Mouse (Mus musculus) ES-Bruce4 (cell line): ENCODE measurements around the gene Gm49383. TPM values are rescaled to one million over a fixed set of nuclear protein-coding genes. Genes with fewer than 3 reads are reported as not detected.

Source experiments
- H3K27ac ChIP-seq: 2 replicates; pipeline ENCODE4 v1.5.1; 2012; ENCODE audit warnings: low read length, inconsistent platforms; ENCODE audit not compliant: insufficient read depth
- H3K27me3 ChIP-seq: 2 replicates; pipeline ENCODE4 v1.6.1; 2012; ENCODE audit warnings: mild to moderate bottlenecking, low read length, inconsistent platforms; ENCODE audit not compliant: control insufficient read depth, poor library complexity, insufficient read depth, severe bottlenecking
- H3K36me3 ChIP-seq: 2 replicates; pipeline ENCODE4 v1.6.1; 2012; ENCODE audit warnings: inconsistent platforms, mild to moderate bottlenecking, low read length, moderate library complexity; ENCODE audit not compliant: control insufficient read depth, poor library complexity, insufficient read depth, severe bottlenecking
- H3K4me1 ChIP-seq: one replicate; pipeline ENCODE4 v1.8.1; 2011; ENCODE audit warnings: low read length; ENCODE audit not compliant: control insufficient read depth, insufficient read depth
- H3K4me3 ChIP-seq: 2 replicates; pipeline ENCODE4 v1.5.1; 2011; ENCODE audit warnings: low read depth, mild to moderate bottlenecking, low read length
- H3K9ac ChIP-seq: 2 replicates; pipeline ENCODE4 v1.6.1; 2012; ENCODE audit warnings: low read depth, mild to moderate bottlenecking, inconsistent platforms; ENCODE audit not compliant: poor library complexity, severe bottlenecking
- H3K9me3 ChIP-seq: replicated peaks from 2 replicates; pipeline ENCODE4 v1.6.1; 2012; ENCODE audit warnings: mild to moderate bottlenecking, low read length, inconsistent platforms; ENCODE audit not compliant: control insufficient read depth, poor library complexity, insufficient read depth, severe bottlenecking
- CTCF ChIP-seq: IDR thresholded peaks from one replicate; pipeline ENCODE4 v1.8.1; 2011; ENCODE audit warnings: low read depth, low read length
- EP300 ChIP-seq: IDR thresholded peaks from 2 replicates; pipeline ENCODE4 v1.6.1; 2011; ENCODE audit warnings: low read depth, low read length; ENCODE audit not compliant: insufficient read depth
- POLR2A ChIP-seq: IDR thresholded peaks from one replicate; pipeline ENCODE4 v1.8.1; 2011; ENCODE audit warnings: low read length; ENCODE audit not compliant: insufficient read depth
- polyA plus RNA-seq: library from polyadenylated mRNA; stranded (reverse); fragments of >200 nt; gene quantifications from 2 replicates; pipeline ENCODE4 v1.2.4, GENCODE M21; 2011; ENCODE audit warnings: low read depth; ENCODE audit not compliant: missing spikeins, insufficient read depth, insufficient read length

Gm49383 gene
- polyA plus RNA-seq, 1 experiment = 15.1 TPM

DNA sequence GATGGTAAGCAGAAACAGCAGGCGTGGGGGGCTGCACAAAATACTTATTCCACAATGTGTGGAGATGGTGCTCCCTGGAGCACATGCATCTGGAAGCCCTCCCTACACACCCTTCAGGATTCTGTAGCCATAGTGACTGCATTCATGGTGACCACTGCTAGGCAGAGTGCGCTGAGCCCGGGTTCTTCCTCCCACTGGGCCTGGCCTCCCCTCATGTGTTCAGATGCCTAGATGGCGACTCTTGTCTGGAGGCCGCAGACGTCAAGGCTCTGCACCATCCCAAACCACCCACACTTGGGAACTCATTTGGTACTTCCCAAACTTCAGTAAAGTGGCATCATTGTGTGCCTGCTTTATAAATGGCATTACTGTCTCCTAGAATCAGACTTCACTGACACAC lies 53.4 kb downstream of the Gm49383 start:
- H3K9ac ChIP-seq = no peak overlapping the region
- H3K36me3 ChIP-seq = no peaks in the 10 kb centered on the region
- TF ChIP-seq POLR2A = no peak
- no peak for TF ChIP-seq CTCF
- no peak for TF ChIP-seq EP300
- H3K27ac ChIP-seq = no peak overlapping the region
- H3K4me3 ChIP-seq = no peak overlapping the region
- no peaks in the 10 kb centered on the region for H3K27me3 ChIP-seq
- H3K4me1 ChIP-seq = no peaks in the 10 kb centered on the region
- H3K9me3 ChIP-seq = no peaks in the 10 kb centered on the region

DNA sequence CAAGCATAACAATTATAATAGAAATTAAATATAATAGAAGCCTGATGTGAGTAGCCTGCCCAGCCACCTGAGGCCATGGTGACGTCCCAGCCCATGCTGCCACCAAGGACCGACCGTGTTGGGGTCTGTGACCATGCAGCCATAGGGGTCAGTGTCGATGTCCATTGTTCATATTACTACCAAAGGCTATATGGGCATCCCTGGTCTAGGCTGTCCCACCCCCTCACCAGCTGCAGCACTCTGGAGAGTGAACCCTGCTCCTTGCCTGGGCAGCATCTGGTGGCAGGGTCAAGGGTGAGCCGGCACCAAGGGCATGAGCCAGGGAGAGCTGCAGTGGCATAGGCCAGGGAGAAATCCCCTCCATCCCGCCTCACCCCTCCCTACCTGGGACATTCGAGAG lies 57.1 kb downstream of the Gm49383 start:
- TF ChIP-seq EP300 = no peak
- no peak for TF ChIP-seq CTCF
- no peak for TF ChIP-seq POLR2A
- Histone ChIP-seq H3K27ac (no peak overlapping the region), H3K36me3 (no peaks in the 10 kb centered on the region), H3K27me3 (no peaks in the 10 kb centered on the region), H3K4me1 (no peaks in the 10 kb centered on the region), H3K4me3 (no peak overlapping the region), H3K9ac (no peak overlapping the region), H3K9me3 (no peaks in the 10 kb centered on the region)

DNA sequence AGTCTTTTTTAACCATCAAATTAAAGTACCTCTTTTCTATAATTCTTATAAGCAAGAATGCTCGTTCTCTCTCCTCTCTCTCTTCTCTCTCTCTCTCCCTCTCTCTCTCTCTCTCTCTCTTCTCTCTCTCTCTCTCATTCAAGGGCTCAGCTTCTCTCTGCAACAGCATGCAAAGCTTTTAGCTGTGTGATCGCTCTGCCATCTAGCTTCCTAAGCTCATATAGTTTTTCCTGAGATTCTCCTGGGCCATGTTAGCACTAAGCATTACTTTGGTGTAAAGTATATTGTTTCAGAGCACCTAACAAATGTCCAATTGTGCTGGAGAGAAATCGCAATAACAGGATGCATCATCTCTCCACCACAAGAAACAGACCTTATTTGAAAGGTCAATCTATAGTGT lies 57.7 kb downstream of the Gm49383 start:
- no peaks in the 10 kb centered on the region for H3K9me3 ChIP-seq
- TF ChIP-seq POLR2A = no peak
- TF ChIP-seq CTCF = no peak
- no peak for TF ChIP-seq EP300
- H3K9ac ChIP-seq = no peak overlapping the region
- H3K4me3 ChIP-seq = no peak overlapping the region
- no peak overlapping the region for H3K27ac ChIP-seq
- H3K36me3 ChIP-seq = no peaks in the 10 kb centered on the region
- H3K27me3 ChIP-seq = no peaks in the 10 kb centered on the region
- H3K4me1 ChIP-seq = no peaks in the 10 kb centered on the region

Other genes starting within 250 kb of the Gm49383 start
- 1,335 and 1,350 TPM in 2 replicates for gene Rps29, start 37.9 kb downstream of the Gm49383 start, polyA plus RNA-seq
- 7.5 and 10.3 TPM in 2 replicates for gene Lrr1, start 28.3 kb downstream of the Gm49383 start, polyA plus RNA-seq
- gene Rpl36al, start 13.0 kb downstream of the Gm49383 start, polyA plus RNA-seq = 699 and 714 TPM in 2 replicates
- 23.9 and 24.8 TPM in 2 replicates for gene Mgat2, start 12.9 kb downstream of the Gm49383 start, polyA plus RNA-seq
- 3.7 and 4.6 TPM in 2 replicates for gene Dnaaf2, start 1.3 kb upstream of the Gm49383 start, polyA plus RNA-seq
- 27.7 and 32.7 TPM in 2 replicates for gene Gm49384, start 7.2 kb upstream of the Gm49383 start, polyA plus RNA-seq
- gene Pole2, start 31.1 kb upstream of the Gm49383 start, polyA plus RNA-seq = 26.6 and 27.8 TPM in 2 replicates
- 2.0 and 3.3 TPM in 2 replicates for gene Klhdc1, start 44.1 kb upstream of the Gm49383 start, polyA plus RNA-seq
- gene Klhdc2, start 99.6 kb upstream of the Gm49383 start, polyA plus RNA-seq = 65.1 and 68.2 TPM in 2 replicates
- gene Nemf, start 160.1 kb upstream of the Gm49383 start, polyA plus RNA-seq = 75.0 and 79.1 TPM in 2 replicates
- gene Arf6, start 175.0 kb upstream of the Gm49383 start, polyA plus RNA-seq = 78.0 and 86.6 TPM in 2 replicates
- gene Gm9887, start 175.4 kb upstream of the Gm49383 start, polyA plus RNA-seq = not detected in 2 replicates